ENCODE assay signal across 7 mouse cellular contexts in genomic region chr13:55362453-55363060, GRCm38 (mm10). TPM values are rescaled to one million over a fixed set of nuclear protein-coding genes. Genes with fewer than 3 reads are reported as not detected.
A peak's percentile ranks its signal among the peaks of the same experiment; 100 is the strongest.
DNase-seq lines count a peak whose midpoint lies in the region; ATAC-seq lines count a peak whose summit lies in the region.

Gene Lman2, minus strand, starts transcription at chr13:55362783.

- peak within 1 kb of the TSS; percentile 87 for H3K9ac ChIP-seq in embryonic facial prominence, embryonic 11.5 days (replicated peaks; ENCODE audit: low read length)
- H3K9ac ChIP-seq in midbrain, embryonic 13.5 days (replicated peaks), result peak within 1 kb of the TSS; percentile 95

- peak within 1 kb of the TSS; percentile 74 for H3K4me2 ChIP-seq in embryonic facial prominence, embryonic 11.5 days (ENCODE audit: low read depth, low read length)
- peak within 1 kb of the TSS; percentile 90 for H3K4me2 ChIP-seq in midbrain, embryonic 13.5 days (replicated peaks)

- DNase-seq in adrenal gland, postnatal 14 days, result peak; percentile 97
- peak; percentile 100 for DNase-seq in embryonic facial prominence, embryonic 11.5 days (ENCODE audit: low spot score)
- peak; percentile 99 for DNase-seq in kidney, adult 11 months
- DNase-seq in limb, embryonic 10.5 days (ENCODE audit: low spot score), result peak; percentile 96
- peak; percentile 92 for DNase-seq in spleen, adult 12 weeks (ENCODE audit: low spot score)

- H3K4me3 ChIP-seq in embryonic facial prominence, embryonic 11.5 days (ENCODE audit: low read depth, low read length), result peak within 1 kb of the TSS; percentile 98
- peak within 1 kb of the TSS; percentile 89 for H3K4me3 ChIP-seq in limb, embryonic 10.5 days
- H3K4me3 ChIP-seq in midbrain, embryonic 13.5 days (replicated peaks), result peak within 1 kb of the TSS; percentile 96

- no peaks in the 10 kb centered on the region for H3K9me3 ChIP-seq in embryonic facial prominence, embryonic 11.5 days (replicated peaks; ENCODE audit: control insufficient read depth, low read length)
- H3K9me3 ChIP-seq in limb, embryonic 10.5 days (replicated peaks), result no peaks in the 10 kb centered on the region
- H3K9me3 ChIP-seq in midbrain, embryonic 13.5 days, result no peaks in the 10 kb centered on the region

- no peaks in the 10 kb centered on the region; the same call in 1 of the 2 replicates for H3K4me1 ChIP-seq in embryonic facial prominence, embryonic 11.5 days (ENCODE audit: control insufficient read depth, insufficient read depth, low read length)
- H3K4me1 ChIP-seq in limb, embryonic 10.5 days, result peaks cover 19% of the 10 kb centered on the region
- H3K4me1 ChIP-seq in midbrain, embryonic 13.5 days (replicated peaks), result peaks cover 29% of the 10 kb centered on the region

- no peaks in the 10 kb centered on the region for H3K36me3 ChIP-seq in embryonic facial prominence, embryonic 11.5 days (replicated peaks; ENCODE audit: control insufficient read depth, insufficient read depth, low read depth, low read length)
- peaks cover 37% of the 10 kb centered on the region for H3K36me3 ChIP-seq in limb, embryonic 10.5 days
- H3K36me3 ChIP-seq in midbrain, embryonic 13.5 days, result peaks cover 26% of the 10 kb centered on the region

- H3K27ac ChIP-seq in embryonic facial prominence, embryonic 11.5 days (replicated peaks; ENCODE audit: low read depth, low read length), result peak within 1 kb of the TSS; percentile 80
- peak within 1 kb of the TSS; percentile 91 for H3K27ac ChIP-seq in limb, embryonic 10.5 days
- H3K27ac ChIP-seq in midbrain, embryonic 13.5 days, result peak within 1 kb of the TSS; percentile 91

- under 1% methylated on average over 35 of the region's 35 CpGs for WGBS in embryonic facial prominence, embryonic 11.5 days
- WGBS in limb, embryonic 10.5 days, result under 1% methylated on average over 35 of the region's 35 CpGs
- under 1% methylated on average over 35 of the region's 35 CpGs for WGBS in midbrain, embryonic 13.5 days

- ATAC-seq in embryonic facial prominence, embryonic 11.5 days (replicated peaks; ENCODE audit: insufficient number of reproducible peaks, low FRiP score, low TSS enrichment, low read depth), result peak; percentile 98
- peak; percentile 90 for ATAC-seq in granulocyte monocyte progenitor cell, adult 5-6 weeks (replicated peaks; ENCODE audit: poor library complexity, severe bottlenecking)
- ATAC-seq in midbrain, embryonic 13.5 days, result peak; percentile 100

- H3K27me3 ChIP-seq in embryonic facial prominence, embryonic 11.5 days (ENCODE audit: control insufficient read depth, insufficient read depth, low read length), result no peaks in the 10 kb centered on the region; the same call in 1 of the 2 replicates
- H3K27me3 ChIP-seq in limb, embryonic 10.5 days (ENCODE audit: low read depth, poor library complexity, severe bottlenecking), result no peaks in the 10 kb centered on the region
- peaks cover 20% of the 10 kb centered on the region for H3K27me3 ChIP-seq in midbrain, embryonic 13.5 days

RNA-seq across cellular contexts. Expression of gene Lman2, which starts in this region (rescaled TPM):
- total RNA-seq in adrenal gland, postnatal 14 days (2021), result 105 and 107 TPM in 2 replicates
- 78.1 and 81.8 TPM in 2 replicates for polyA plus RNA-seq in embryonic facial prominence, embryonic 11.5 days (2014; fragmentation: Nextera tagmentation; extraction: Ambion mirVana)
- 150 and 177 TPM in 2 replicates for total RNA-seq in granulocyte monocyte progenitor cell, adult 5-6 weeks (2014; fragmentation: Nextera tagmentation)
- total RNA-seq in granulocyte monocyte progenitor cell, adult 5-6 weeks (2017), result 128 and 145 TPM in 2 replicates
- polyA plus RNA-seq in limb, embryonic 10.5 days (2016; fragmentation: Nextera tagmentation; extraction: Ambion mirVana), result 112 and 113 TPM in 2 replicates
- polyA plus RNA-seq in midbrain, embryonic 13.5 days (2015; fragmentation: Nextera tagmentation; extraction: Ambion mirVana), result 61.6 and 62.6 TPM in 2 replicates

Comparison
In these comparisons a context has a peak if more than half of its experiments do, and no peak if none do; other contexts are left out.
1. Peak in every context shown above with its lines: DNase-seq, ATAC-seq, H3K4me3 ChIP-seq and H3K27ac ChIP-seq.